Mouse (Mus musculus) heart, postnatal 0 days (tissue): ENCODE measurements around the gene Nae1.

ENCODE experiments used
- CTCF ChIP-seq: IDR thresholded peaks from 2 replicates; pipeline ENCODE4 v1.5.1; 2016; ENCODE audit warnings: antibody characterized with exemption, control low read depth, low read depth
- EP300 ChIP-seq: IDR thresholded peaks from 2 replicates; pipeline ENCODE4 v1.6.1; 2016; ENCODE audit warnings: antibody characterized with exemption, low read depth

GRCm38 (mm10) chr8:104533551-104533950, 886 bp downstream of the Nae1 start:
- TF ChIP-seq CTCF (no peak), EP300 (no peak)
